Mouse (Mus musculus): Measurements from ENCODE around the gene Rpl18. TPM values are rescaled to one million over a fixed set of nuclear protein-coding genes. Genes with fewer than 3 reads are reported as not detected.

Gene Rpl18
- polyA plus RNA-seq, 1 experiment from 2014 or later = 520 TPM

DNA sequence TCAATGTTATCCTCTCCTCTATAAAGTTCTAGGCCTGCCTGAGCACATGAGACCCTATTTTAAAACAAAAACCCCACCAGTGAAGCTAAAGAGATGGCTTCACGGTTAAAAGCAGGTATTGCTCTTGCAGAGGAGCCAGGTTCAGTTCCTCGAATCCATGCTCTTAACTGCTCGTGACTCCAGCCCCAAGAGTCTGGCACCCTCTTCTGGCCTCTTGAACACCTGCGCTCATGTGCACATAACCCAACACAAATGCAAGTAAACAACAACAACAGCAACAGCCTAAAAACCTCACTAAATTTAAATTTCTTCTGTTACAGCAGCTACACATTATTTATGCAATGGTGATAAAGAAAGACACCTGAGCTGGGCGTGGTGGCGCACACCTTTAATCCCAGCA is 52.2 kb downstream of the Rpl18 start:
- H3K27ac ChIP-seq (ENCODE audit: low read length) = no peak overlapping the region
- H3K4me3 ChIP-seq (ENCODE audit: low read length) = no peak overlapping the region
- ATAC-seq (replicated peaks; ENCODE audit: extremely low read depth, insufficient read depth, low FRiP score) = no peak

More for the DNA sequence above, 52.2 kb downstream of the Rpl18 start:
- Histone ChIP-seq H3K4me2 (ENCODE audit: low read depth, low read length) (no peak overlapping the region), H3K9ac (ENCODE audit: low read length) (no peak overlapping the region), H3K27me3 (ENCODE audit: control insufficient read depth, insufficient read depth, low read length) (no peaks in the 10 kb centered on the region), H3K4me1 (ENCODE audit: control insufficient read depth, insufficient read depth, low read length) (no peaks in the 10 kb centered on the region), H3K36me3 (ENCODE audit: control insufficient read depth, insufficient read depth) (no peaks in the 10 kb centered on the region), H3K9me3 (replicated peaks; ENCODE audit: control insufficient read depth, low read length) (peaks cover 4% of the 10 kb centered on the region; the same call in 1 of the 2 replicates)
- WGBS = 90% methylated on average over 6 of the region's 6 CpGs

Other genes with a start within 250 kb of the Rpl18 start
- 104 and 107 TPM in 2 replicates for gene Bax, start 248.6 kb upstream of the Rpl18 start, polyA plus RNA-seq (2015; fragmentation: Nextera tagmentation; extraction: Ambion mirVana)
- gene Tulp2, start 233.6 kb upstream of the Rpl18 start, polyA plus RNA-seq (2015; fragmentation: Nextera tagmentation; extraction: Ambion mirVana) = 0.35 and 0.71 TPM in 2 replicates
- gene Gm45808, start 228.6 kb upstream of the Rpl18 start, polyA plus RNA-seq (2015; fragmentation: Nextera tagmentation; extraction: Ambion mirVana) = not detected in 2 replicates
- 3.4 TPM in 2 replicates for gene Dhdh, start 226.7 kb upstream of the Rpl18 start, polyA plus RNA-seq (2015; fragmentation: Nextera tagmentation; extraction: Ambion mirVana)
- gene Nucb1, start 205.1 kb upstream of the Rpl18 start, polyA plus RNA-seq (2015; fragmentation: Nextera tagmentation; extraction: Ambion mirVana) = 156 and 160 TPM in 2 replicates
- 25.0 and 27.1 TPM in 2 replicates for gene Ppp1r15a, start 189.2 kb upstream of the Rpl18 start, polyA plus RNA-seq (2015; fragmentation: Nextera tagmentation; extraction: Ambion mirVana)
- gene Plekha4, start 189.1 kb upstream of the Rpl18 start, polyA plus RNA-seq (2015; fragmentation: Nextera tagmentation; extraction: Ambion mirVana) = 1.3 and 1.8 TPM in 2 replicates
- 0.66 and 0.87 TPM in 2 replicates for gene Hsd17b14, start 160.6 kb upstream of the Rpl18 start, polyA plus RNA-seq (2015; fragmentation: Nextera tagmentation; extraction: Ambion mirVana)
- gene Bcat2, start 145.3 kb upstream of the Rpl18 start, polyA plus RNA-seq (2015; fragmentation: Nextera tagmentation; extraction: Ambion mirVana) = 97.7 and 102 TPM in 2 replicates
- 1.5 and 1.7 TPM in 2 replicates for gene Fgf21, start 100.0 kb upstream of the Rpl18 start, polyA plus RNA-seq (2015; fragmentation: Nextera tagmentation; extraction: Ambion mirVana)
- 0.15 and 0.83 TPM in 2 replicates for gene Fut1, start 98.2 kb upstream of the Rpl18 start, polyA plus RNA-seq (2015; fragmentation: Nextera tagmentation; extraction: Ambion mirVana)
- gene Izumo1, start 93.6 kb upstream of the Rpl18 start, polyA plus RNA-seq (2015; fragmentation: Nextera tagmentation; extraction: Ambion mirVana) = 0.21 and 0.26 TPM in 2 replicates
- 15.4 and 16.3 TPM in 2 replicates for gene Rasip1, start 88.0 kb upstream of the Rpl18 start, polyA plus RNA-seq (2015; fragmentation: Nextera tagmentation; extraction: Ambion mirVana)
- 7.6 and 9.0 TPM in 2 replicates for gene Mamstr, start 75.5 kb upstream of the Rpl18 start, polyA plus RNA-seq (2015; fragmentation: Nextera tagmentation; extraction: Ambion mirVana)
- 1.5 and 1.6 TPM in 2 replicates for gene Fut2, start 49.1 kb upstream of the Rpl18 start, polyA plus RNA-seq (2015; fragmentation: Nextera tagmentation; extraction: Ambion mirVana)
- gene Ntn5, start 31.4 kb upstream of the Rpl18 start, polyA plus RNA-seq (2015; fragmentation: Nextera tagmentation; extraction: Ambion mirVana) = 0.22 and 0.36 TPM in 2 replicates
- 0.33 and 0.65 TPM in 2 replicates for gene Sec1, start 21.1 kb upstream of the Rpl18 start, polyA plus RNA-seq (2015; fragmentation: Nextera tagmentation; extraction: Ambion mirVana)
- 4.2 and 5.1 TPM in 2 replicates for gene Car11, start 15.6 kb upstream of the Rpl18 start, polyA plus RNA-seq (2015; fragmentation: Nextera tagmentation; extraction: Ambion mirVana)
- gene Dbp, start 10.4 kb upstream of the Rpl18 start, polyA plus RNA-seq (2015; fragmentation: Nextera tagmentation; extraction: Ambion mirVana) = 3.0 and 3.6 TPM in 2 replicates
- 18.9 and 19.1 TPM in 2 replicates for gene Sphk2, start 2.5 kb downstream of the Rpl18 start, polyA plus RNA-seq (2015; fragmentation: Nextera tagmentation; extraction: Ambion mirVana)
- 0.39 and 0.84 TPM in 2 replicates for gene Fam83e, start 5.8 kb downstream of the Rpl18 start, polyA plus RNA-seq (2015; fragmentation: Nextera tagmentation; extraction: Ambion mirVana)
- not detected in 2 replicates for gene Spaca4, start 10.4 kb downstream of the Rpl18 start, polyA plus RNA-seq (2015; fragmentation: Nextera tagmentation; extraction: Ambion mirVana)
- 0.53 and 0.57 TPM in 2 replicates for gene Lmtk3, start 68.3 kb downstream of the Rpl18 start, polyA plus RNA-seq (2015; fragmentation: Nextera tagmentation; extraction: Ambion mirVana)
- 0.66 and 0.72 TPM in 2 replicates for gene Sult2b1, start 69.2 kb downstream of the Rpl18 start, polyA plus RNA-seq (2015; fragmentation: Nextera tagmentation; extraction: Ambion mirVana)
- 90.8 and 90.9 TPM in 2 replicates for gene Cyth2, start 99.1 kb downstream of the Rpl18 start, polyA plus RNA-seq (2015; fragmentation: Nextera tagmentation; extraction: Ambion mirVana)
- gene Kcnj14, start 109.3 kb downstream of the Rpl18 start, polyA plus RNA-seq (2015; fragmentation: Nextera tagmentation; extraction: Ambion mirVana) = 0.50 and 0.57 TPM in 2 replicates
- gene Grwd1, start 115.5 kb downstream of the Rpl18 start, polyA plus RNA-seq (2015; fragmentation: Nextera tagmentation; extraction: Ambion mirVana) = 38.1 and 40.2 TPM in 2 replicates
- gene Kdelr1, start 157.3 kb downstream of the Rpl18 start, polyA plus RNA-seq (2015; fragmentation: Nextera tagmentation; extraction: Ambion mirVana) = 64.9 and 76.1 TPM in 2 replicates
- 0.14 and 0.17 TPM in 2 replicates for gene Grin2d, start 162.9 kb downstream of the Rpl18 start, polyA plus RNA-seq (2015; fragmentation: Nextera tagmentation; extraction: Ambion mirVana)
- gene Syngr4, start 181.3 kb downstream of the Rpl18 start, polyA plus RNA-seq (2015; fragmentation: Nextera tagmentation; extraction: Ambion mirVana) = 0.91 and 1.4 TPM in 2 replicates
- 8.8 TPM in 2 replicates for gene Tmem143, start 181.5 kb downstream of the Rpl18 start, polyA plus RNA-seq (2015; fragmentation: Nextera tagmentation; extraction: Ambion mirVana)
- 87.4 and 92.8 TPM in 2 replicates for gene Emp3, start 205.9 kb downstream of the Rpl18 start, polyA plus RNA-seq (2015; fragmentation: Nextera tagmentation; extraction: Ambion mirVana)
- gene Ccdc114, start 208.6 kb downstream of the Rpl18 start, polyA plus RNA-seq (2015; fragmentation: Nextera tagmentation; extraction: Ambion mirVana) = 3.8 and 3.9 TPM in 2 replicates

Data from heart, embryonic 16.5 days (tissue).